Mouse (Mus musculus) liver (tissue): ENCODE data around the gene Ptafr.
"Not testable (repeated sequence)": the region's sequence is repeated elsewhere in the genome, so short reads cannot be mapped to it uniquely, and the experiment has no call there.

Source experiments
- DNase-seq: peaks from one replicate; pipeline ENCODE4 v3.0.0-alpha.2; 2020; ENCODE audit warnings: mixed read lengths

Gene Ptafr

DNA sequence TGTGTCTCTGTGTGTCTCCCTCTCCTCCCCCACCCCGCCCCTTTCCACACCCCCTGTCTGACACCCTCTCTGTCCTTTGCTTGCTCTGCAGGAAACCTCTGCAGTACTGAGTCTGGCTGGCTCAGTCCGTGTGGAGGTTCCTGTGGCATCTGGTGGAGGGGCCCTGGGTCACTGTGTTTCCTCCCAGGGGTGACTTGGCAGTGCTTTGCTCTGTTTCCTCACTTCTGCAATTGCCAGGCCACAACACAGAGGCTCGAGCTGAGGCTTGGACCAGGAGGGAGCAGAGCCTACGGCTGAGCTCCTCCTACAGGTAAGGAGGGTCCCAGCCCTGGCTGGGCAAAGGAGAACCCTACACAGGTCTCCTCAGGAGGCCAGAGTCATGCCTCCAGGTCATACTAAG, at the start of gene Ptafr:
Gene Ptafr, plus strand, starts transcription at position 103 of the 400 bp plus-strand sequence.
- peak; percentile 56 for DNase-seq

DNA sequence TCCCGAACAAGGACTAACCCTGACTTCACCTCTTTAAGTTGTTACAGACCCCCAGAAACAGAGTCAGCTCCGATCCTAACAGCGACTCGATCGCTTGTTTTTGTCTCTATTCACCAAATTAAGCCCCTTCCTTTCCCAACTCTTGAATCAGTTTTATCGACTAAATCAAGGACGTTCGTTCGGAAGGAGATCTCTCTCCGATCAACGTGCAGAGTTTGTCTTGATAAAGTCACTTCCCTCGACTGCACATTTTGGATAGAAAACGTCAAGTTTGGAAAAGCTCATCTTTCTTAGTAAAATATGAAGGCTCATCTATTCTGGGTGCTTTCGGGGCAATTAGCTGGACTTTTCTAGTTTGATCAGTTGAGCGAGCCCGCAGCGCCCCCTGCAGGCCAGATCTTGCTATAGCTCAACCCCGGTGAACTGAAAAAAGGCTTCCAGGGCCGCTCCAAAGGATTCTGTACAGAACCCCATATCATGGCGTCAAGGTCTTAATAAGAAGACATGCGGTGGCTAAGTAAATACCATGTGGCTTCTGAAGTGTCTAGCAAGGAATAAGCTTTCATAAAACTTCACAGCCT, 49.2 kb upstream of the Ptafr start:
- peak; percentile 93 for DNase-seq

DNA sequence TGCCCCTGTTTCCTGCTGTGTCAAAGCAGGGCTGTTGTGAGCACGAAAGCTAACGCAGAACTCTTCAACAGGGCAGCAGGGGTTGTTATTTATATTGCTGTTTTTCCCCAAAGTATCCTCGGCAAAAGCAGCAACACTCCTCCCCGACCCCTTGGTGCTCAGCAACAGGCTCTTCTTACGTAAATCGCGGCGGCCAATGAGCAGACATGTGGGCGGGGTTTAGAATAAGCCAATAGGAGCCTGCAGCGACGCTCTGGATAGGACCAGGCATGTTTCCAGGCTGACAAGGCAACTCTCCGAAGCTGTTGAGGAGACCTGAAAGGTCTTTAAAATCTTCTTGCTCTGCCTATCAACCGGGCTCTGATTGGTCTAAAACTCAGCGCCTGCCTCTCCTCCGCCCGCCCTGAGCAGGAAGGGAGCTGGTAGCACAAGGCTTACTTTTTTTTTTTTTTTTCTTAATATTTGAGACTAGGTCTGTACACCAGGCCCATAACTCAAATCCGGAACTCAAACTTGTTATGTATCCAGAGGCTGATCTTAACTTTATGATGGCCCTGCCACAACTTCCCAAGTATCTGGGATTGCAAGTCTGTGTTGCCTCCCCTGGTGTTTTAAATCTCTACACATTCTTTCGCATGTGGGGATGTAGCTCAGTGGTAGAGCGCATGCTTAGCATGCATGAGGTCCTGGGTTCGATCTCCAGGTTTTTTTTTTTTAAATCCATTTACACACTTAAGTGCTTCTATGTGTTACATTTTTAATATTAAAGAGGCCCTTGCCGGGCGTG, 48.3 kb upstream of the Ptafr start:
- peak; percentile 93 for DNase-seq

DNA sequence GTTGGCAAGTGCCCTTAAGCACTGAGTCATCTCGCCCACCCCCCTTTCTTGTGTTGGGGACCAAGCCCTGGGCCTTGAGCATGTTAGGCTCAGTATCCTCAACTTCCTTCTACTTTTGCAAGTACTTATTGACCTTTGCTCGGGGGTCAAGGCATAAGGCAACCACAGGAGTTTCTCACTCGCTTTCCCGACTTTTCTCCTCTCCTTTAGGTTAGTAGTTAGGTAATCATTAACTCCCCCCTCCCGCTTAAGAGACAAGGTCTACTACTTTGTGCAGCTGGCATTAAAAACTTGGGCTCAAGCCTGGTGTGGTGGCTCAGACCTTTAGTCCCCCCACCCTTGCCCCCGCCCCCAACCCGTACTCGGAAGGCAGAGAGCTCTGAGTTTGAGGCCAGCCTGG, 45.8 kb upstream of the Ptafr start:
- DNase-seq, result no peak

DNA sequence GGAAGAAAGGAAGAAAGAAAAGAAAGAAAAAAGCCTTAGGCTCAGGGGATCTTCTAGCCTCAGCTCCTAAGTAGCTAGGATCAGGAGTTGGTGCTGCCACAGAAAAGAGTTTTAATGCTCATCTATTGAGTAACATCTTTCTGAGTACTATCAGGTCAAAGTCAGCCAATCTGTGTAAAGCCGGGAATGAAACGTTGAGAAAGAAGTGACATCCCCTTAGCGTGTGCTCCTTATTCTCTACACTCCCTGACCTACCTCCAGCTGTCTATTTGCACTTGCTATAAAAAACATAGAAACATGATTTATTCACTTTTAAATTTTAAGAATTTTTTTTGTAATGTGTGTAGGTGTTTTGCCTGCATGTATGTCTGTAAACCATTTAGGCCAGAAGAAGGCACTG, 44.7 kb upstream of the Ptafr start:
- no peak for DNase-seq

DNA sequence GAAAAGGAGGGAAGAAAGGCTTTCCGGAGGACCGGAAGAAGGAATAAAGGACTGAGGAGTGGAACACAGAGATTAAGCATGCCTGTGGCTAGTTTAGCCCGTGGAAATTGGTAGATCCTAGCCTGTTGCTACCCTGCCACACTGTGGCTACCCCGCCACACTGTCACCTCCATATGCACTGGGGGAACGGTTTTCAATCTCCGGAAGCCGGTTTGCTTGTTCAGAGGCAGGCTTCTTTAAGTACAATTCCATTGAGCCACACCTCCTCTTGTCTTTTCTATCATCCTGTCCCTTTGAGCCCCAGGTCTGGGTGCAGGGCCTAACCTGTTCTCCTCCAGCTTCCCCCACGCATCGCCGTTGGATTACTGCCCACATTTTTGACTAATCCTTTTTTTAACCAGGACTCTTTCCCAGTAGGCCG, 39.5 kb upstream of the Ptafr start:
- no peak for DNase-seq

DNA sequence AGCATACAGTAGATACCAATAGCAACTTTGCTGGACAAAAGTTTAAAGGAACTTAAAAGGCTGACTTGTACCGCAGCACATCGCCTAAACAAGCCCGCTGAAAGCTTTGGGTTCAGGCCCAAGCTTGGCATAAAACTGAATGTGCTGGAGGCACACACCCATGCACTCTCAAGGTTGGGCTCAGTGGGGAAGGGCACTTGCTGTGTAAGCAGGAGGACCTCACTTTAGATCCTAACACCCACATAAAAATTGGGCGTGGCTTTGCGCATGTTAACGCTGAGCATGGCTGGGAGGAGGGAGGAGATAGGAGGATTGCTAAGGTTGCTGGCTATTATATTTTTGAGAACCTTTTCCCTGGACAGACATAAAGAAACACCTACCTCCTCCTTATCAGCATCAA, 39.1 kb upstream of the Ptafr start:
- peak; percentile 61 for DNase-seq

DNA sequence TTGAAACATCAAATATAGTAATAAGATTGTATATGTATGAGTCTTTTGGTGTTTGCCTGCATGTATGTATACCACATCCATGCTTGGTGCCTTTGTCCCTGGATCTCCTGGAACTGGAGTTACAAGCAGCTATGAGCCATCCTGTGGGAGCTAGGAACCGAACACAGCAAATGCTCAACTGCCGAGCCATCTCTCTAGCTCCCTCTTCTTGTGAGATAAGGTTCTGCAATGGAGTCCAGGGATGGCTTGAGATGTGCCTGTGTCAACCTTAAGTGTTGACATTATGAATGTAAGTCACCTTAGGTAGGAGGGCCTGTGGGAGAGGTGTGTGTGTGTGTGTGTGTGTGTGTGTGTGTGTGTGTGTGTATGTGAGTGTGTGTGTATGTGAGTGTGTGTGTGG, 37.2 kb upstream of the Ptafr start:
- peak; percentile 36 for DNase-seq

DNA sequence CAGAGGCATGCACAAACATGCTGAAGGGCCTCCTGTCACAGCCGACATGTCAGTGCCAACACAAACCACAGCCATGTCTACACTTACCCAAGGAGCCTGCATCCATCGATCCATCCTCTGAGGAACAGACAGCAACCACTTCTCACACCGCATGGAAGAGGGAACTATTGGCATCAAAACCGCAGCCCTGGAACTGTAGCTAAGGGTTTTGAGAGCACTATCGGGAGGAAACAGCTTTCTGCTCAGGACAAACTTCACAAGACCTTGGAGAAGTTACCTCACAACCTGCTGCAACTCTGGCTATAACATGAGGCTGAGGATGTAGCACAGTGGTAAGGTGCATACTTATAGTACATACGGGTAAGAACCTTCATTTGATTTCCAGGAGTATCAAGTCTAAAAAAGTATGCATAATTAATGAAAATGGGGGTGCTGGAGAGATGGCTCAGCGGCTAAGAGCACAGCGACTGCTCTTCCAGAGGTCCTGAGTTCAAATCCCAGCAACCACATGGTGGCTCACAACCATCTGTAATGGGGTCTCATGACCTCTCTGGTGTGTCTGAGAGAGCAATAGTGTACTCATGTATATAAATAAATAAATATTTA, 35.8 kb upstream of the Ptafr start:
- no peak for DNase-seq

DNA sequence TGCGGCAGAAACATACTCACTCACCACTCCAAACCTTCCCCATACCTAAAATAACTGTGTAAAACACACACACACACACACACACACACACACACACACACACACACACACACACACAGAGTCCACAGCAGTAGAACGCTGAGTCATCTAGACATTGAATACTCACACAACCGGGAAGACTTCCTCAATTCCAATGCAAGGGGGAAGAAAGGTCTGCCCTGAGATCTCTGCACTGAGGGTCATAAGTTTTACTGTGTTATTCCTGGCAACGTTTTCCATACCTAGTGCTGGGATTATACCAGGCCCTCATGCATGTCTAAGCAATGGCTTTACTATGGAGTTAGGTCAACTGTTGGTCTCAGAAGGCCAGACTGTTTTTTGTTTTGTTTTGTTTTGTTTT, 34.5 kb upstream of the Ptafr start:
- DNase-seq, result peak; percentile 46

DNA sequence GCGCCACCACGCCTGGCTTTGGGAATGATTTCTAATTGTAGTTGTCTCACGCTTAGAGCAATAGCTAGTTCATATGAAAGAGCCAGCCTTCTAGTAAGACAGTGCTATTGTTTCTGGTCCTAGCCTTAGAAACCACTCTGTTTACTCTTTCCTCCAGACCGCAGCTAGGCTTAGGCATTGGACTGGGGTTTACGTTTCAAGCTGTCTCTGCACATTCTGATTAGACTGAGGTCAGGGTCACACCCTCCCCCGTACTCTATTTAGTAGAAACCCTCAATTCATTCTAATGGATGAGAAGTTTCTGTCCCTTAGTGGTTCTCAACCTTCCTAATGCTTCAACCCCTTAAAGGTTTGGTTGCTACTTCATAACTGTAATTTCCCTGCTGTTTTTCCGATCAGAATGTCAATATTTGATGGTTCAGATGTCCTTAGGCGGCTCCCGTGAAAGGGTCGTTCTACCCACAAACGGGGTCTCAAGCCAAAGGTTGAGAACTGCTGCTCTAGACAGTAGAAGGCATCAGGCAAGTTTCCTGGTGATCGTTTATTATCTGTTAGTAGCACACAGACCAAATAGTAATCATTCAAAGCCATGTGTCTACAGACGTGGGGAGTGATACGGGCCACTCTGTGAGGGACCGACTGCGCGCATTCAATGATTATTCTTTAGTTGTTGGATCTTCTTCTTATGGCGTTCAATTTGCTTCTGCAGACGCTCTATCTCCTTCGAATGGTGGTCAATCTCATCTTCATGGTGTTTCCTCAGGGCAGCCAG, 33.6 kb upstream of the Ptafr start:
- peak; percentile 74 for DNase-seq

DNA sequence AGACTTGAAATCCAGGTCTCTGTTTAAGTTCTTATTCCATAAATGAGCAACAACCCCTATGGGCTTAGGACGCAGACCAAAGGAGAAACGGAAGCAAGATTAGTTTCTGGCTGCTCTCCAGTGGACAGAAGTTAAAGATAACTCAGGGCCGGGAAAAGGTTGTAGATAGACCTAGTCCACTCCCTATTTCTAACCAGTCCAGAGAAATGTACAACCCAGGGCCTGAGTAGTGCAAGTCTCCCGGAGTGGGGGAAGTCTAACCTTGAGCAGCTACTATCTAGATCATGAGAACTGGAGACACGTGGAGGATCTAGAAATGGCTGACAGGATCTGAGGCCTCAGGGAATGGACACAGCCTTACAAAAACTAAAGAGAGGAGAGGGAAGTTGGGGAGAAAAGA, 31.4 kb upstream of the Ptafr start:
- peak; percentile 55 for DNase-seq

DNA sequence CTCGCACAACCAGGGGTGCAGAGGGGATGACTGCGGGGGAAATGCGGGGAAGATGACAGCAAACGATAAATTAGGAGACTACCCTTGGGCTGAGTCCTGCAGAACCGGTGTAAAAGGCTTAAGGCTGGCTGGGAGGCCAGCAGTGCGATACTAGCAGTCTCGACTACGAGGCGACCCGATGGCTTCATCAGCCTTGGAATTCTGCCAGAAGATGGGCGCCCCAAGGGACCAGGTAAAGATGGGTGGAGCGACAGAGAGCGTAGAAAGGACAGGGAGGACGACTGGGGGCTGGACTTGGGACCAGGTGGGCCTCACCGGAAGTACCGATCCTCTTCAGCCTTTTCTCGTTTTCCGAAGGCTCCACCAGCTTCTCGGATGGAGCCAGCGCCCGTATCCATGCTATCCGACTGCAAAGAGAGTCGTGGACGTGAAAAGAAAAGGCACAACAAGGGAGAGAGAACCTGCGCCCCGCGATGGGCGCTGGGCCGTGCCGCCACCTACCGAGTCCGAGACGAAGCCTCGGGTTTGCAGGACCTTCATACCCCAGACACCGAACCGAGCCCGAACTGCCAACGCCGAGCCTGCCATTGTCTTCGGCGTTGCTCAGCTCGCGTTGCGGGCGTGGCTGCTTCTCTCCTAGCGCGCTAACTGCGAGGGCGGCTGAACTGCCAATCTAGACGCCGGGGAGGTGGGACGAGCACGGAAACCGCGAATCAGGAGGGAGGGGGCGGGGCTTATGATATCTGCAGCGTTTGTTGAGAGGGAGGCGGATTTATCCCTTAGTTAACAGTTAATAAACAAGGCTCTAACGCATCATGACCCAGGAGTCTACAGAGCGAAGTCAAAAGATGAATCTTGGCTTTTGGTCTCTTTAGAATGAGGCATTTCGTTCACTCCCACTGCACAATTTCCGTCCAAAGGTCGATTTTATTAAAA, 30.6 kb upstream of the Ptafr start, which contains the start of gene Atpif1:
Gene Atpif1, minus strand, starts transcription at position 679 of the 936 bp plus-strand sequence.
- DNase-seq, result peak; percentile 99

DNA sequence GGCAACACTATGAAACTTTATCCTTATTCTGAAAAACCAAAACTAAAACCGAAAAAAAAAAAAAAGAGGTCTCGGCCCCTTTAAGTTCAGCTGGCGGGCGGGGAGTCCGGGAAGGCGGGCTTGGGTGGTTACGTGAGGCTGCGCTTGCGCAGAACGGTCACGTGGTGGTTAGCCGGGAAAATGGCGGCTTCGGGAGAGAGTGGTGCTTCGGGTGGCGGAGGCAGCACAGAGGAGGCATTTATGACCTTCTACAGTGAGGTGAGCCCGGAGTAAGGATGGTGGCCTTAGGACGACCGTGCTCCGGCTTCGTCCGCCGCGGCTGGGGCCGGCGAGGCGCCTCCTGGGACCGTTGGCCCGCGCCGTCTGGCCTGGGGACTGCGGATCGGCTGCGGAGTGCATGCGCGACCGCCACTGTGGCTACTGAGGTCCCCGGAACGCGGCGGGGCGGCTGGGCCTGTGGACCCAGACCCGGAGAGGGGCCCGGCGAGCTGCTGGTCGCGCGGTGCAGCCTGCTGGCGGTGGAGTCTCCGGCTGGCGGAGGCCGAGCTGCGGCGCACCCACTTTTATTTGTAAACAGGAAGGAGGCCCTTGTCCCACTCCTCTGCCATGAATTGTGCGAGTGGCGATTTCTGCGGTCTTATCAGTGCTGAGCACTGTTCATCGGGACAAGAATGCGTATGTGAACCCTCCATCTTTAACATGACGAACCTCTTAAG, 28.3 kb upstream of the Ptafr start, which contains the start of gene Dnajc8:
Gene Dnajc8, plus strand, starts transcription at position 145 of the 716 bp plus-strand sequence.
- peak; percentile 96 for DNase-seq

DNA sequence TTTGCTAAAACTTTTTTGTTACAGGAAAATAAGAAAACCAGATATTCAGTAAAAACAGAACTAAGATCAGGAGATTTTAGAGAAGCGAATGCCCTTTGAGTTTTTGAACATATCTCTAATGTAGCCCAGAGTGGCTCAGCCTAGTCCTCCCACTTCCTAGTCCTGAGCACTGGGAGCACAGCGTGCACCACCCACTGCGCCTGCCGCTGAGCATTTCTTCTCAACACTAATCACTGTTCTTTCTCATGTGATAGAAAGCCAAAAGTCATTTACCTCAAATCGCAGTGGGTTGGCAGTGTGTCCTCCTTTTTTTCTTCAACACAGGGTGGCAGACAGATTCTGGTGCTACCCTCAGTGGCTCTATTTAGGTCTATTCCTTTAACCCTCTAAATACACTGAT, 24.4 kb upstream of the Ptafr start:
- no peak for DNase-seq

DNA sequence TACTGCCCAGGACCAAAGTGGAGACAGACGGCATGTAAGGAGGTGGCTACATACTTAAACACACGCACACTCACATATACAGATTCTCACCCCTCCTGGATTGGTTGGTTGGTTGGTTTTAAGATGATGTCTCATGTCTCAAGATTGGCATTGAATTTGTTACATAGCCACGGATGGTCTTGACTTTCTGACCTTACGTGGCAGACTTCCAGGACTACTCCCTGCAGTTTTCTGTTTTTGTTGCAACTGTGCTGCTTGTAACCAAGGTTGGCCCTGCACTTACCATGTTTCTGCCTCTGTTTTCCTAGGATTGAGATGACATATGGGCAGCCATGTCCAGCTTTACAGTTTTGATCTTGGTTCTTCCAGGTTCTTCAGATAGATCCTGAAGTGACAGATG, 22.5 kb upstream of the Ptafr start:
- no peak for DNase-seq

DNA sequence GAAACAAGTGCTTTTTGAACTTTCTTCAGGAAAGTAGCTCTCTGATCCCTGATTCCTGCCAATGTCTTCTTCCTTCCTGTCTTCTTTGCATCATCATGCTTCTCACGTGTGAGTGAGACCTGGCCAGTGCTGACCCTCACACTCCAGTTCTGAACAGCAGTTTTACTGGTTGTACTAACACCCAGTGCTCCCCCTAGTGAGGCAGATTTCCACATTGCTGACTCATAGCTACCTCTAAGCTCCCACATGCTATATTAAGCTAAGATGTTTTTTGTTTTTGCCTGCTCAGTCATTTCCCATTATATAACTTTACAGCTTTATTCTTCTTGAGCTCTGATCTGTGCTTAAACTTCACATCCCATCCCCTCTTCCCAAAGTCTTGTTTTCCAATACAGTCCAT, 21.1 kb upstream of the Ptafr start:
- DNase-seq, result no peak

DNA sequence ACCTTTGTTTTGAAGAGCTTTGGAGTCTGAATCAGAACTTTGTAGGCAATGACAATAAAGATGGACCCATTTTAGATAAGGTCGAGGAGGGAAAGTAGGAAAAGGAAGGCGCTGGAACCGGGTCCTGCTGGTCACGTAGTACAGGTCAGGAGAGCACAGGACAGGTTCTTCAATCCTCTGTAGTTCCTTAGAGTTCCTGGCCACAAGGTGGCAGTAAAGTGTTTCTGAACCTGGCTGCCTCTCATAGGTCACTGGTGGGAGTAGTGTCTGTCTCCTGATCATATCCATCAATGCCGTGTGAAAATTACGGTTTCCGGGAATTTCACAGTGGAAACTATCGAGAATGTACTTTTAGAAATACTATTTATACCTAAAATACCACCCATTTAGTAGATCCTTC, 18.0 kb upstream of the Ptafr start:
- DNase-seq, result peak; percentile 71

DNA sequence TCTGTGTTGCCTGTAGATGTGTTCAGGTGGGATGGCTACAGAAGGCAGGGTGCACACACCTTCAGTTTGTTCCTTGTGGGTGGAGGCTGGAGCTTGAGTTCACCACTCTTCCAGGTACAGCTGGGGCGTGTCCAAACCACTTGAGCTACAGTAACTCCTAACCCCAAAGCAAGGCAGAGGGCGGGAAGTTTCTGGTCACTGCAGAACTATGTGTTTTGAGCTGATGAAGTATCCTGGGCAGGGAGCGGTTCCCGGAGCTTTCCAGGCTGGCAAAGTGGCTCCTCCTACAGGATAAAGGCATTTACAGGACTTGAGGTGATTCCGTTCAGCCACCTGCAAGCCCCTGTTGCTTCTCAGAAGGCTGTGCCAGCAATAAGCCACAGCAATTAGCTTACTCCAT, 9.6 kb upstream of the Ptafr start:
- no peak for DNase-seq

DNA sequence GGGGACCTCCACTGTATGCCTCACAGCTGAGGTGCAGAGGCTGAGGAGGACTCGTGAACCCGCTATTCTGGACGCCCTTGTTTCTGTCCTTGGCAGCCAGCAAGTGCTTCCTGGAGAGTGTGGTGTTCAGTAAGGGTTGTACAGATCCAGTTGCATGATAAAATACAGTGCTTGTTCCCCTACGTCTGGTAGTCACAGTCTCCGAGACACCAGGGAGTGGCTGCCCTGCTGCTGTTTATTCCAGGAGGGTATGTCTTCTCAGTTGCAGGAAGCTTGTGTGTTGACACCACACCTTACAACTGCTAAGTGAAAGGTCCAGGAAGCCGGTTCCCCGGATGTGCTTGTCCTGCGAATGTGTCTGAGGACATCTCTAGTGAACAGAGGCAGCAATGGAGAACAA, 9.2 kb upstream of the Ptafr start:
- no peak for DNase-seq

DNA sequence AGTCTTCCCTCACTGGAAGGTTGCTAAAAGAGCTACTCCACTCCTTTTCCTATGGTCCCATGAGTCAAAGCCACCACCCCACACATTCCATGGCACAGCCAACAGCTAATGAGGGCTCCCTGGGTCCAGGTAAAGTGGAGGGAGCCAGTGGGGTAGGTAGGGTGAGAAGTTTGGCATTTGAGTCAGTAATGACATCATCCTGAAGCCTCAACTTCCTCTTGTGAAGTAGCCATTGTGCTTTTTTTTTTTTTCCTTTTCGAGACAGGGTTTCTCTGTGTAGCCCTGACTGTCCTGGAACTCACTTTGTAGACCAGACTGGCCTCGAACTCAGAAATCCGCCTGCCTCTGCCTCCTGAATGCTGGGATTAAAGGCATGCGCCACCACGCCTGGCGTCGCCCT, 8.3 kb upstream of the Ptafr start:
- DNase-seq, result not testable (repeated sequence)
